Mouse (Mus musculus): ENCODE results near the gene Sorbs1. TPM values are rescaled to one million over a fixed set of nuclear protein-coding genes. Genes with fewer than 3 reads are reported as not detected.

Sorbs1 gene
- total RNA-seq, 1 experiment: 18.0 TPM

- no peaks in the 10 kb centered on the region for H3K9me3 ChIP-seq (ENCODE audit: control insufficient read depth, insufficient read depth, low read depth, low read length)
- H3K36me3 ChIP-seq (ENCODE audit: control insufficient read depth, insufficient read depth, low read length, poor library complexity, severe bottlenecking): no peaks in the 10 kb centered on the region
- H3K4me1 ChIP-seq (ENCODE audit: control insufficient read depth in 2 of 2, insufficient read depth in 2 of 2, low read length in 2 of 2, poor library complexity in 1 of 2): no peaks in the 10 kb centered on the region
- no peak overlapping the region for H3K9ac ChIP-seq (ENCODE audit: insufficient read depth, low read depth, low read length, poor library complexity, severe bottlenecking)
- H3K4me3 ChIP-seq (ENCODE audit: insufficient read depth in 1 of 2, low read depth in 1 of 2, low read length in 2 of 2, poor library complexity in 1 of 2, severe bottlenecking in 1 of 2): no peak overlapping the region
- in situ Hi-C loops (cut with MboI; ENCODE audit: low sequenced_read_pairs in 2 of 2, unreplicated experiment in 2 of 2): no loop called here
- H3K27ac ChIP-seq (ENCODE audit: insufficient read depth, low read depth, low read length, poor library complexity, severe bottlenecking): no peak overlapping the region
- TF ChIP-seq MAFK (IDR thresholded peaks at IDR 0.05; ENCODE audit: insufficient read depth, low read depth, low read length) (no peak), ZNF384 (IDR thresholded peaks at IDR 0.05; ENCODE audit: low read depth, low read length) (no peak), CHD2 (IDR thresholded peaks at IDR 0.05; ENCODE audit: low read depth, low read length) (no peak), HCFC1 (IDR thresholded peaks at IDR 0.05; ENCODE audit: borderline replicate concordance, insufficient read depth, low read length) (no peak), ZC3H11A (IDR thresholded peaks at IDR 0.05; ENCODE audit: borderline replicate concordance, low read depth, low read length) (no peak)
- DNase-seq (ENCODE audit: low read depth, low spot score): no peak
Measured at GRCm38 (mm10) chr19:40290099-40290724, 223.4 kb downstream of the Sorbs1 start.

- H3K4me1 ChIP-seq (ENCODE audit: control insufficient read depth in 2 of 2, insufficient read depth in 2 of 2, low read length in 2 of 2, poor library complexity in 1 of 2): peaks cover 0 to 3% of the 10 kb centered on the region in 2 experiments; a peak in 1 of 4 replicates
- no peak overlapping the region for H3K4me3 ChIP-seq (ENCODE audit: insufficient read depth in 1 of 2, low read depth in 1 of 2, low read length in 2 of 2, poor library complexity in 1 of 2, severe bottlenecking in 1 of 2)
- no peaks in the 10 kb centered on the region for H3K36me3 ChIP-seq (ENCODE audit: control insufficient read depth, insufficient read depth, low read length, poor library complexity, severe bottlenecking)
- DNase-seq (ENCODE audit: low read depth, low spot score): no peak
- H3K27ac ChIP-seq (ENCODE audit: insufficient read depth, low read depth, low read length, poor library complexity, severe bottlenecking): no peak overlapping the region
- no peak for TF ChIP-seq ZNF384 (IDR thresholded peaks at IDR 0.05; ENCODE audit: low read depth, low read length)
- no peak for TF ChIP-seq CHD2 (IDR thresholded peaks at IDR 0.05; ENCODE audit: low read depth, low read length)
- TF ChIP-seq ZC3H11A (IDR thresholded peaks at IDR 0.05; ENCODE audit: borderline replicate concordance, low read depth, low read length): no peak
- no peak for TF ChIP-seq MAFK (IDR thresholded peaks at IDR 0.05; ENCODE audit: insufficient read depth, low read depth, low read length)
- no peak for TF ChIP-seq HCFC1 (IDR thresholded peaks at IDR 0.05; ENCODE audit: borderline replicate concordance, insufficient read depth, low read length)
- H3K9me3 ChIP-seq (ENCODE audit: control insufficient read depth, insufficient read depth, low read depth, low read length): no peaks in the 10 kb centered on the region
- no peak overlapping the region for H3K9ac ChIP-seq (ENCODE audit: insufficient read depth, low read depth, low read length, poor library complexity, severe bottlenecking)
- in situ Hi-C loops (cut with MboI; ENCODE audit: low sequenced_read_pairs in 2 of 2, unreplicated experiment in 2 of 2): no loop called here
Measured at GRCm38 (mm10) chr19:40288415-40288814, 225.2 kb downstream of the Sorbs1 start.

- in situ Hi-C loops (cut with MboI; ENCODE audit: low sequenced_read_pairs in 2 of 2, unreplicated experiment in 2 of 2): no loop called here
- no peaks in the 10 kb centered on the region for H3K36me3 ChIP-seq (ENCODE audit: control insufficient read depth, insufficient read depth, low read length, poor library complexity, severe bottlenecking)
- peaks cover 0 to 4% of the 10 kb centered on the region in 2 experiments; a peak in 1 of 4 replicates for H3K4me1 ChIP-seq (ENCODE audit: control insufficient read depth in 2 of 2, insufficient read depth in 2 of 2, low read length in 2 of 2, poor library complexity in 1 of 2)
- no peak overlapping the region for H3K9ac ChIP-seq (ENCODE audit: insufficient read depth, low read depth, low read length, poor library complexity, severe bottlenecking)
- no peak for DNase-seq (ENCODE audit: low read depth, low spot score)
- no peak overlapping the region for H3K4me3 ChIP-seq (ENCODE audit: insufficient read depth in 1 of 2, low read depth in 1 of 2, low read length in 2 of 2, poor library complexity in 1 of 2, severe bottlenecking in 1 of 2)
- no peak overlapping the region for H3K27ac ChIP-seq (ENCODE audit: insufficient read depth, low read depth, low read length, poor library complexity, severe bottlenecking)
- no peaks in the 10 kb centered on the region for H3K9me3 ChIP-seq (ENCODE audit: control insufficient read depth, insufficient read depth, low read depth, low read length)
- TF ChIP-seq ZC3H11A (IDR thresholded peaks at IDR 0.05; ENCODE audit: borderline replicate concordance, low read depth, low read length): no peak
- TF ChIP-seq CHD2 (IDR thresholded peaks at IDR 0.05; ENCODE audit: low read depth, low read length): no peak
- TF ChIP-seq HCFC1 (IDR thresholded peaks at IDR 0.05; ENCODE audit: borderline replicate concordance, insufficient read depth, low read length): no peak
- TF ChIP-seq ZNF384 (IDR thresholded peaks at IDR 0.05; ENCODE audit: low read depth, low read length): no peak
- no peak for TF ChIP-seq MAFK (IDR thresholded peaks at IDR 0.05; ENCODE audit: insufficient read depth, low read depth, low read length)
Measured at GRCm38 (mm10) chr19:40284704-40285103, 228.9 kb downstream of the Sorbs1 start.

- H3K36me3 ChIP-seq (ENCODE audit: control insufficient read depth, insufficient read depth, low read length, poor library complexity, severe bottlenecking): no peaks in the 10 kb centered on the region
- no peaks in the 10 kb centered on the region for H3K9me3 ChIP-seq (ENCODE audit: control insufficient read depth, insufficient read depth, low read depth, low read length)
- in situ Hi-C loops (cut with MboI; ENCODE audit: low sequenced_read_pairs in 2 of 2, unreplicated experiment in 2 of 2): no loop called here
- no peak overlapping the region for H3K4me3 ChIP-seq (ENCODE audit: insufficient read depth in 1 of 2, low read depth in 1 of 2, low read length in 2 of 2, poor library complexity in 1 of 2, severe bottlenecking in 1 of 2)
- no peak overlapping the region for H3K27ac ChIP-seq (ENCODE audit: insufficient read depth, low read depth, low read length, poor library complexity, severe bottlenecking)
- no peak for DNase-seq (ENCODE audit: low read depth, low spot score)
- TF ChIP-seq CHD2 (IDR thresholded peaks at IDR 0.05; ENCODE audit: low read depth, low read length): no peak
- TF ChIP-seq MAFK (IDR thresholded peaks at IDR 0.05; ENCODE audit: insufficient read depth, low read depth, low read length): no peak
- TF ChIP-seq ZNF384 (IDR thresholded peaks at IDR 0.05; ENCODE audit: low read depth, low read length): no peak
- TF ChIP-seq HCFC1 (IDR thresholded peaks at IDR 0.05; ENCODE audit: borderline replicate concordance, insufficient read depth, low read length): no peak
- TF ChIP-seq ZC3H11A (IDR thresholded peaks at IDR 0.05; ENCODE audit: borderline replicate concordance, low read depth, low read length): no peak
- peaks cover 0 to 6% of the 10 kb centered on the region in 2 experiments; a peak in 1 of 4 replicates for H3K4me1 ChIP-seq (ENCODE audit: control insufficient read depth in 2 of 2, insufficient read depth in 2 of 2, low read length in 2 of 2, poor library complexity in 1 of 2)
- H3K9ac ChIP-seq (ENCODE audit: insufficient read depth, low read depth, low read length, poor library complexity, severe bottlenecking): no peak overlapping the region
Measured at GRCm38 (mm10) chr19:40283415-40283814, 230.2 kb downstream of the Sorbs1 start.

Data from ES-E14 (cell line).